Mouse (Mus musculus) heart, postnatal 0 days (tissue): Measurements from ENCODE around the gene Gm10638. TPM values are rescaled to one million over a fixed set of nuclear protein-coding genes. Genes with fewer than 3 reads are reported as not detected.

Source experiments
- ATAC-seq: fragments of 200-750 bp; cut with Nextera tagmentation; 2 replicates; pipeline ENCODE4 v1.8.0; 2017; ENCODE audit warnings: low read depth, moderate number of reproducible peaks, moderate library complexity; ENCODE audit not compliant: insufficient read depth
- DNase-seq: peaks from one replicate; pipeline ENCODE4 v3.0.0-alpha.2; 2016; ENCODE audit warnings: low spot score
- H3K27ac ChIP-seq: fragments of 300-500 bp; sonication (generic); 2 replicates; pipeline ENCODE4 v1.5.1; 2014; ENCODE audit warnings: low read depth, mild to moderate bottlenecking
- H3K27me3 ChIP-seq: fragments of 300-500 bp; sonication (generic); 2 replicates; pipeline ENCODE4 v1.6.1; 2014; ENCODE audit warnings: low read length, mixed read lengths; ENCODE audit not compliant: control insufficient read depth, insufficient read depth
- H3K36me3 ChIP-seq: fragments of 300-500 bp; sonication (generic); replicated peaks from 2 replicates; pipeline ENCODE4 v1.6.1; 2014; ENCODE audit warnings: low read length, mixed read lengths; ENCODE audit not compliant: control insufficient read depth, insufficient read depth
- H3K4me1 ChIP-seq: fragments of 300-500 bp; sonication (generic); 2 replicates; pipeline ENCODE4 v1.6.1; 2014; ENCODE audit warnings: antibody characterized with exemption; ENCODE audit not compliant: control insufficient read depth, insufficient read depth
- H3K4me2 ChIP-seq: fragments of 300-500 bp; sonication (generic); 2 replicates; pipeline ENCODE4 v1.6.1; 2014; ENCODE audit warnings: low read depth, mild to moderate bottlenecking, low read length, moderate library complexity
- H3K4me3 ChIP-seq: fragments of 300-500 bp; sonication (generic); 2 replicates; pipeline ENCODE4 v1.5.1; 2014; ENCODE audit warnings: low read depth, low read length
- H3K9ac ChIP-seq: fragments of 300-500 bp; sonication (generic); replicated peaks from 2 replicates; pipeline ENCODE4 v1.6.1; 2014; ENCODE audit warnings: low read depth, low read length, mixed read lengths
- H3K9me3 ChIP-seq: fragments of 300-500 bp; sonication (generic); replicated peaks from 2 replicates; pipeline ENCODE4 v1.6.1; 2016; ENCODE audit warnings: low read length; ENCODE audit not compliant: control insufficient read depth
- CTCF ChIP-seq: IDR thresholded peaks from 2 replicates; pipeline ENCODE4 v1.5.1; 2016; ENCODE audit warnings: antibody characterized with exemption, control low read depth, low read depth
- EP300 ChIP-seq: IDR thresholded peaks from 2 replicates; pipeline ENCODE4 v1.6.1; 2016; ENCODE audit warnings: antibody characterized with exemption, low read depth
- WGBS: fragments of 180-500 bp; shearing (Covaris S2); extraction: QIAGEN DNeasy Blood & Tissue Kit; methylation state at CpG from one replicate; pipeline ENCODE4 v1.1.7; 2014; 5-methylcytosine and 5-hydroxymethylcytosine counted together
- polyA plus RNA-seq: library from polyadenylated mRNA; unstranded; fragments of >200 nt; fragmentation: Nextera tagmentation; extraction: Ambion mirVana; gene quantifications from 2 replicates; pipeline ENCODE4 v1.2.1, GENCODE M21; 2015
- total RNA-seq: library from RNA; depleted of rRNA; stranded (reverse); fragments of >200 nt; gene quantifications from 2 replicates; pipeline ENCODE4 v1.2.3, GENCODE M21; 2014; ENCODE audit warnings: low replicate concordance

The Gm10638 gene
- total and polyA plus RNA-seq, 2 experiments from 2014 or later = 4.6 TPM; not detected in 1

GRCm38 (mm10) chr8:86759090-86759491, 13.6 kb downstream of the Gm10638 start:
- H3K4me1 ChIP-seq = 0 out of 2 replicates have a peak, but pooled peaks cover 6% of the 10 kb centered on the region
- 27% methylated on average over 4 of the region's 4 CpGs for WGBS
- no peak overlapping the region for H3K4me3 ChIP-seq
- no peaks in the 10 kb centered on the region for H3K36me3 ChIP-seq
- H3K9ac ChIP-seq = no peak overlapping the region
- H3K27me3 ChIP-seq = no peaks in the 10 kb centered on the region
- H3K4me2 ChIP-seq = no peak overlapping the region
- no peak for TF ChIP-seq CTCF
- TF ChIP-seq EP300 = no peak
- H3K9me3 ChIP-seq = no peaks in the 10 kb centered on the region
- ATAC-seq (no peak), DNase-seq (no peak)
- peak overlapping the region; percentile 46; the same call in 1 of the 2 replicates for H3K27ac ChIP-seq

DNA sequence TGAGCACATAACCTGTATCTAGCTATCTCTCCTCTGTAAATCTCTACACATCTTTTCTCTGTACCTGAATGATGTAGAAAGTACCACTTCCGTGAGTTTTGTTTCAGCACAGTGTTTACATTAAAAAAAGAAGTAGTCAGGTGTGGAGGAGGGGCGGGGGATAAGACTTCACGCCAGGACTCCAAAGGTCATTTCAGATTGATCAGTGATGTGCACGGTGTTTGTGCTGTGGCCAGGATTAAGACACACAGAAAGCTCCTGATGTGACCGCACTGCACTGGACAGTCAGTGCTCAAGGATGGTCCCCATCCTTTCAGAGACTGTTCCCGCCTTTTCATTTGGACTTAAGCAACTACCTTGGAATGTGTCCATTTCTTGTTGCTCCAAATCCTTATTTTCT, 15.2 kb downstream of the Gm10638 start:
- H3K4me3 ChIP-seq = no peak overlapping the region
- no peak overlapping the region for H3K9ac ChIP-seq
- 82% methylated on average over 6 of the region's 6 CpGs for WGBS
- no peak for TF ChIP-seq EP300
- no peak for TF ChIP-seq CTCF
- no peak for DNase-seq
- ATAC-seq = no peak
- H3K27me3 ChIP-seq = no peaks in the 10 kb centered on the region
- no peaks in the 10 kb centered on the region for H3K36me3 ChIP-seq
- H3K9me3 ChIP-seq = no peaks in the 10 kb centered on the region
- H3K27ac ChIP-seq = no peak overlapping the region
- H3K4me2 ChIP-seq = no peak overlapping the region
- 0 out of 2 replicates have a peak, but pooled peaks cover 6% of the 10 kb centered on the region for H3K4me1 ChIP-seq

DNA sequence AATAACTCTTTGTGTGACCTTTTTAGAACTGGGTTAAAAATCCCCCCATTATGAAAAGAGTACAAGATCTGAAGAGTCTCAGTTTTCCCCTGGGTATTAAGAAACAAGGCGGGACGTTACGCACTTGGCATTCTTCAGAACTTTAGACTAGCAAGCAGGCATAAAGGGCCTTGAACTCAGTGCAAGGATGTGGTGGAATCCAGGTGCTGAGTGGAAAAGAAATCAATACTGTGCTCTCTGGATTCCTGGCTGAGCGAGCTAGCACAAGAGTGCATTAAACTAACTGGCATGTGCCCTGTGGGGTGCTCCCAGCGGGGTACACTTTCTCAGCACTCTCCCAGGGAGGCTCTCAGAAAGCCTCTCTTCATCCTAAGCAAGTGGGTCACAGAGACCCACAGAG, 17.3 kb downstream of the Gm10638 start:
- TF ChIP-seq EP300 = no peak
- TF ChIP-seq CTCF = no peak

GRCm38 (mm10) chr8:86765155-86765554, 19.7 kb downstream of the Gm10638 start:
- Histone ChIP-seq H3K9me3 (no peaks in the 10 kb centered on the region), H3K4me1 (peaks cover 19% of the 10 kb centered on the region), H3K4me2 (no peak overlapping the region), H3K4me3 (no peak overlapping the region), H3K27me3 (no peaks in the 10 kb centered on the region), H3K9ac (no peak overlapping the region), H3K27ac (no peak overlapping the region), H3K36me3 (no peaks in the 10 kb centered on the region)
- ATAC-seq = no peak
- DNase-seq = no peak
- TF ChIP-seq EP300 (no peak), CTCF (no peak)
- 85% methylated on average over 10 of the region's 10 CpGs for WGBS

More for the DNA sequence above, 17.3 kb downstream of the Gm10638 start:
- Histone ChIP-seq H3K4me3 (no peak overlapping the region), H3K27ac (no peak overlapping the region), H3K27me3 (no peaks in the 10 kb centered on the region), H3K36me3 (no peaks in the 10 kb centered on the region), H3K9ac (no peak overlapping the region), H3K9me3 (no peaks in the 10 kb centered on the region), H3K4me1 (0 out of 2 replicates have a peak, but pooled peaks cover 16% of the 10 kb centered on the region), H3K4me2 (no peak overlapping the region)
- DNase-seq = no peak
- WGBS = 68% methylated on average over 5 of the region's 5 CpGs
- no peak for ATAC-seq

GRCm38 (mm10) chr8:86765669-86766068, 20.2 kb downstream of the Gm10638 start:
- H3K4me1 ChIP-seq = peaks cover 19% of the 10 kb centered on the region
- TF ChIP-seq CTCF (no peak), EP300 (no peak)
- H3K27me3 ChIP-seq = no peaks in the 10 kb centered on the region
- ATAC-seq (no peak), DNase-seq (no peak)
- no peaks in the 10 kb centered on the region for H3K9me3 ChIP-seq
- no peak overlapping the region for H3K27ac ChIP-seq
- WGBS = 88% methylated on average over 8 of the region's 8 CpGs
- no peak overlapping the region for H3K9ac ChIP-seq
- H3K4me3 ChIP-seq = no peak overlapping the region
- H3K4me2 ChIP-seq = no peak overlapping the region
- H3K36me3 ChIP-seq = no peaks in the 10 kb centered on the region

DNA sequence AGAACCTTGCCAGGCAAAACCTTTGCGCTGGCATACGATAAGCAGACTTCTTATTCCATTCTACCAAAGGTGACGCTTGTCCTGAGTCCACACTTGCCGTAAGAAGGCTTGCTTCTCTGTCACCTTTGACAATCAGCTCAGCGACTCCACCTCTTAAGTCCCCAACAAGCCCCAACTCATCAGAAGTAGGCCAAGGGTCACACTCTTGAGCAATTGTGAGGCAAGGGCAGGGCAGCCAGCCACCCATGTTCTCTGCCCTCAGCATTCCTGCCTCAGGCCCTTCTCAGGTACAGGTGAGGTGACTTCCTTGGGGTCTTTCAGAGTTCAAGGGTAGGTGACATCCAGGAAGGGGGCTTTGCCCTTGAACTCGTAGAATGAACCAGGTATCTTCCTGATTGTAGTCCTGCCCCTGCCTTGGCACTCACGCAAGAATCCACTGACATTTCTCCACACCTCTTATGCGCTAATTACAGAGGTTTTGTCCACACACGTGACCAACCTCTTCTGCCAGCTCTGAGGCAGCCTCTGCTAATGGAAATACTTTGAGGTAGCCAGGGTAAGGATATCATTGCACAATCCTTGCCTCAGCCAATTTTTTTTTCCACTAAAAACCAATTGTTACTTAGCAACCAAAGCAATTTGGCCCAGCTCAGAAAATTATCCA, 21.2 kb downstream of the Gm10638 start:
- TF ChIP-seq EP300 (no peak), CTCF (no peak)
- Histone ChIP-seq H3K4me3 (no peak overlapping the region), H3K27me3 (no peaks in the 10 kb centered on the region), H3K4me1 (peaks cover 19% of the 10 kb centered on the region), H3K9ac (no peak overlapping the region), H3K36me3 (no peaks in the 10 kb centered on the region), H3K27ac (no peak overlapping the region), H3K4me2 (no peak overlapping the region), H3K9me3 (no peaks in the 10 kb centered on the region)
- peak; percentile 46; the same call in 1 of the 2 replicates for ATAC-seq
- 72% methylated on average over 9 of the region's 9 CpGs for WGBS
- DNase-seq = no peak
